Mouse (Mus musculus) intestine, postnatal 0 days (tissue): ENCODE data around the gene Speer4f2. TPM values are rescaled to one million over a fixed set of nuclear protein-coding genes. Genes with fewer than 3 reads are reported as not detected.

Experiments
- ATAC-seq: fragments of 200-750 bp; cut with Nextera tagmentation; 2 replicates; pipeline ENCODE4 v1.8.0; 2017; ENCODE audit warnings: mild to moderate bottlenecking, moderate TSS enrichment, moderate library complexity
- H3K27ac ChIP-seq: fragments of 300-500 bp; sonication (generic); 2 replicates; pipeline ENCODE4 v1.5.1; 2014; ENCODE audit warnings: mild to moderate bottlenecking, low read depth, low read length, moderate library complexity
- H3K27me3 ChIP-seq: fragments of 300-500 bp; sonication (generic); replicated peaks from 2 replicates; pipeline ENCODE4 v1.6.1; 2014; ENCODE audit warnings: low read length, mixed read lengths; ENCODE audit not compliant: control insufficient read depth, insufficient read depth
- H3K36me3 ChIP-seq: fragments of 300-500 bp; sonication (generic); 2 replicates; pipeline ENCODE4 v1.6.1; 2014; ENCODE audit warnings: mild to moderate bottlenecking, moderate library complexity; ENCODE audit not compliant: control insufficient read depth, insufficient read depth
- H3K4me1 ChIP-seq: fragments of 300-500 bp; sonication (generic); replicated peaks from 2 replicates; pipeline ENCODE4 v1.6.1; 2014; ENCODE audit warnings: antibody characterized with exemption, low read length, mixed read lengths; ENCODE audit not compliant: control insufficient read depth, insufficient read depth
- H3K4me2 ChIP-seq: fragments of 300-500 bp; sonication (generic); replicated peaks from 2 replicates; pipeline ENCODE4 v1.6.1; 2014; ENCODE audit warnings: low read depth, mild to moderate bottlenecking, moderate library complexity
- H3K4me3 ChIP-seq: fragments of 300-500 bp; sonication (generic); 2 replicates; pipeline ENCODE4 v1.5.1; 2014; ENCODE audit warnings: low read depth, low read length
- H3K9ac ChIP-seq: fragments of 300-500 bp; sonication (generic); 2 replicates; pipeline ENCODE4 v1.6.1; 2014; ENCODE audit warnings: mild to moderate bottlenecking, low read depth, low read length
- H3K9me3 ChIP-seq: fragments of 300-500 bp; sonication (generic); 2 replicates; pipeline ENCODE4 v1.6.1; 2016; ENCODE audit warnings: mixed run types; ENCODE audit not compliant: control insufficient read depth
- CTCF ChIP-seq: sonication (generic); IDR thresholded peaks from 2 replicates; pipeline ENCODE4 v1.5.1; 2016; ENCODE audit warnings: low read depth, mild to moderate bottlenecking, control low read depth, antibody characterized with exemption, moderate library complexity
- WGBS: fragments of 180-500 bp; shearing (Covaris S2); extraction: QIAGEN DNeasy Blood & Tissue Kit; methylation state at CpG from one replicate; pipeline ENCODE4 v1.1.7; 2014; 5-methylcytosine and 5-hydroxymethylcytosine counted together
- polyA plus RNA-seq: library from polyadenylated mRNA; unstranded; fragments of >200 nt; fragmentation: Nextera tagmentation; extraction: Ambion mirVana; gene quantifications from 2 replicates; pipeline ENCODE4 v1.2.1, GENCODE M21; 2015

The Speer4f2 gene
- polyA plus RNA-seq, 1 experiment from 2014 or later, result not detected

DNA sequence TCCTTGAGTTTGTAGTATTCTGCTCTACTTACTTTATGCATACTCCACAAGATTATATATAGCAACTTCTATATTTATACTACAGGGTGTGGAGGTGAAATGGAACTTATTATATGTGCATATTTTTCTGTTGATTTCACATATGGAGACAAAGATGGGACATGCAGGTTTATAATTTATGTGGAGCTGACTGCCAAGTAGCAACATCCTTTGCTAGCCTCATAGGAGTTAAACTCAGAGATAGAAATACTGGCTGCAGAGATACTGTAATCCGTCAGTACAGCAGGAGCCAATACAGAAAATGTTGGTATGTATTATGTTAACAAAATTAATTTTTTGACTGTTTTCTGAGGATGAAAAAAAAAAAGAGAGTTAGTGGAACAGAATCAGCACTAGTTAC is 27.6 kb downstream of the Speer4f2 start:
- H3K27ac ChIP-seq, result no peak overlapping the region
- no peaks in the 10 kb centered on the region for H3K4me1 ChIP-seq
- H3K9ac ChIP-seq, result no peak overlapping the region
- no peak for ATAC-seq
- no peaks in the 10 kb centered on the region for H3K36me3 ChIP-seq
- no peaks in the 10 kb centered on the region for H3K9me3 ChIP-seq
- no peak overlapping the region for H3K4me3 ChIP-seq
- WGBS, result 88% methylated on average over 1 of the region's 1 CpGs
- no peak overlapping the region for H3K4me2 ChIP-seq
- no peak for TF ChIP-seq CTCF
- H3K27me3 ChIP-seq, result no peaks in the 10 kb centered on the region

DNA sequence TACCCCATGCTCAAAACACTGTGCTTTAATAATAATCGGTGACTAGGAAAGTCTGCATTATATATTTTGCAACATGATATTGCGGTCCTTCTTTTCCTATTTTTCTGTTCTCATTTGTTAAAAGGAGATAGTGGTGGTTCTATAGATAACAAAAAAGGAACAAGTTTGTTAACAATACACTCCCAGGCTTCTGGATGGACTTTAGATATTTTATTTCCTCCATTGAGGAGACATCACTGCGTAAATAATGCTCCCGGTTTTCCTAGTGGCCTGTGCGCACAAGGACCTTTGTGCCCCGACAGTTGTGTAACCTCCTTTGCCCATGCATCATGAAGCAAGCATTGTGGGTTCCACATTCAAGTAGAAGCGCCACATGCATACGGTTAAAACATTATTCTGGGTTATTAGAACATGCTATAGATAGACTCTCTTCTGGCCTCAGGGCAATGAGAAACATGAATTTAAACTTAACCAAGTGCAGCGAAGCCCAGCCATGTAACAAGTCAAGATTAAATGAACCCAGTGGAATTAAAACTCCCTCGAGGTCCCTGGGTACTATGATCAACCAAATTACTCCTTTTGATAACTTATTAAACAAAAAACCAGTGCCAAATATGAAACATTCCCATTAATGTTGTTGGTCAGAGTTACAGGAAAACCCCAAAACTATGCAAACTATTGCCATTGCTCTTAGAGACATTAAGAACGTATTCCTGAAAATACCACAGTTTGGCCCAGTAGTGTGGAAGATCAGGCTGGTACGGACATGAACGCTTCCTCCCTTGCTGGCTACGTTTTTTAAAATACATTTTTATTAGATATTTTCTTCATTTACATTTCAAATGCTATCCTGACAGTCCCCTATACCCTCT is 28.5 kb downstream of the Speer4f2 start:
- Histone ChIP-seq H3K4me2 (no peak overlapping the region), H3K9ac (no peak overlapping the region), H3K36me3 (no peaks in the 10 kb centered on the region), H3K27me3 (no peaks in the 10 kb centered on the region), H3K4me1 (no peaks in the 10 kb centered on the region), H3K9me3 (no peaks in the 10 kb centered on the region), H3K4me3 (no peak overlapping the region), H3K27ac (no peak overlapping the region)
- no peak for TF ChIP-seq CTCF
- 74% methylated on average over 14 of the region's 14 CpGs for WGBS
- ATAC-seq, result no peak

DNA sequence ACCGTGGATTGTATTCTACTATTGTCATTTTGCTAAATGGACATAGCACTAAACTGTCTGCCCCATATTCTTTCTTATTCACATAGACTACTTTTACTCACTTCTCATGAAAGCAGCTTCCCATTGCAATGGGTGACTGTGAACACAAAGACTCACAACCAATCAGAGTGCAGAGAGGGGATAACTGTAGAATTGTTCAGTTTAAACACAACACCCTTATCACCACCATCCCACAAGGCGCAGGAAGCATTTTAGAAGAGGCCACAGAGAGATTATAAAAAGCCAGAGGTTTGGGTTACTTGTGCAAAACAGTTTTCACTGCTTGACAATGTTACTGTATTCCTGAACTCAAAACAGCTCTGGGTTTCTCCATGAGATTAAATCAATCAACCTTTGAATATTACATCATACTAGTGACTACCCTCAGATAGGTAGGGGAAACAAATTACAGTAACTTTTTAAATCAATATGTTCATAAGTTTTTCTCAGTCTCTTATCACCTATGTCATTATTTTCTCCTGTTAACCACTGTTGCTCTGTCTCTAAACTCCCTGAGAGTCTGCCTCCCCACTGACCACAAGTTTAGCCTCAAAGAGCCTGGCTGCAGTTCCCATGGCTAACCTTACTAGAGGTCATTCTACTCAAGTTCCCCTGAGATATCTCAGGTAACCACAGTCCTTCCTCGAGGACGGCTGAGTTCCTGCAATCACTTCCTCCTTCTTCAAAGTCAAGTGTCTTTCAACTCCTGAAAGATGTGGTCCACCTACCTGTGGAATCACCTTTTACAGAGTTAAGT is 29.5 kb downstream of the Speer4f2 start:
- Histone ChIP-seq H3K27ac (no peak overlapping the region), H3K4me3 (no peak overlapping the region), H3K9ac (no peak overlapping the region), H3K4me2 (no peak overlapping the region), H3K4me1 (no peaks in the 10 kb centered on the region), H3K27me3 (no peaks in the 10 kb centered on the region), H3K9me3 (no peaks in the 10 kb centered on the region), H3K36me3 (no peaks in the 10 kb centered on the region)
- TF ChIP-seq CTCF, result no peak
- no peak; the same call in 1 of the 2 replicates for ATAC-seq
- 59% methylated on average over 4 of the region's 4 CpGs for WGBS

GRCm38 (mm10) chr5:17403584-17403983 is 30.6 kb downstream of the Speer4f2 start:
- no peak for TF ChIP-seq CTCF
- no peak overlapping the region for H3K27ac ChIP-seq
- no peak overlapping the region for H3K4me3 ChIP-seq
- no peaks in the 10 kb centered on the region for H3K36me3 ChIP-seq
- no peak overlapping the region for H3K4me2 ChIP-seq
- ATAC-seq, result no peak
- no peak overlapping the region for H3K9ac ChIP-seq
- H3K27me3 ChIP-seq, result no peaks in the 10 kb centered on the region
- H3K9me3 ChIP-seq, result no peaks in the 10 kb centered on the region
- no peaks in the 10 kb centered on the region for H3K4me1 ChIP-seq

- peak; percentile 69 for ATAC-seq
- no peak overlapping the region; the same call in 1 of the 2 replicates for H3K27ac ChIP-seq
- no peaks in the 10 kb centered on the region for H3K9me3 ChIP-seq
- no peaks in the 10 kb centered on the region for H3K27me3 ChIP-seq
- WGBS, result 12% methylated on average over 4 of the region's 4 CpGs
- no peak overlapping the region for H3K4me3 ChIP-seq
- no peaks in the 10 kb centered on the region for H3K4me1 ChIP-seq
- no peak for TF ChIP-seq CTCF
- no peak overlapping the region for H3K4me2 ChIP-seq
- H3K9ac ChIP-seq, result no peak overlapping the region
- H3K36me3 ChIP-seq, result no peaks in the 10 kb centered on the region
These were observed 36.1 kb downstream of the Speer4f2 start for GRCm38 (mm10) chr5:17408924-17409660.

DNA sequence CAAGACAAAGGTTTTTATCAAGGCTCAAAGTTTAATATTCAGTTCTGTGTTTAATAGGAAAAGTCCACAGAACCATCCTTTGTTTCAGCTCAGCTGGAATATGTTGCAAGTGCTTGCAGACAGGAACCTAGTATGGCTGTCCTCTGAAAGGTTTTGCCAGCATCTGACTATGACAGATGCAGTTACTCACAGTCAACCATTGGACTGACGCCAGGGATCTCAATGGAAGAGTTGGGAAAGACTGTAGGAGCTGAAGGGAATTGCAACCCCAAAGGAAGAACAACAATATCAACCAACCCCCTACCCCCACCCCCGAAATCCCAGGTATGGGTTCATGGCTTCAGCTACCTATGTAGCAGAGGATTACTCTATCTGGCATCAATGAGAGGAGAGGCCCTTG is 44.2 kb downstream of the Speer4f2 start:
- Histone ChIP-seq H3K4me3 (no peak overlapping the region), H3K4me1 (0 out of 2 replicates have a peak, but pooled peaks cover 3% of the 10 kb centered on the region), H3K36me3 (no peaks in the 10 kb centered on the region), H3K27ac (no peak overlapping the region), H3K9me3 (no peaks in the 10 kb centered on the region), H3K9ac (no peak overlapping the region), H3K4me2 (no peak overlapping the region), H3K27me3 (no peaks in the 10 kb centered on the region)
- no peak for ATAC-seq
- WGBS, result 85% methylated on average over 2 of the region's 2 CpGs
- TF ChIP-seq CTCF, result no peak
